Mouse (Mus musculus): ENCODE measurements at regions not wholly inside any gene's neighbourhood (a gene's known extent, or its start where the extent isn't known, plus 50 kb on each side); places are given as distances from the start of the nearest gene placed in this dataset.

DNA sequence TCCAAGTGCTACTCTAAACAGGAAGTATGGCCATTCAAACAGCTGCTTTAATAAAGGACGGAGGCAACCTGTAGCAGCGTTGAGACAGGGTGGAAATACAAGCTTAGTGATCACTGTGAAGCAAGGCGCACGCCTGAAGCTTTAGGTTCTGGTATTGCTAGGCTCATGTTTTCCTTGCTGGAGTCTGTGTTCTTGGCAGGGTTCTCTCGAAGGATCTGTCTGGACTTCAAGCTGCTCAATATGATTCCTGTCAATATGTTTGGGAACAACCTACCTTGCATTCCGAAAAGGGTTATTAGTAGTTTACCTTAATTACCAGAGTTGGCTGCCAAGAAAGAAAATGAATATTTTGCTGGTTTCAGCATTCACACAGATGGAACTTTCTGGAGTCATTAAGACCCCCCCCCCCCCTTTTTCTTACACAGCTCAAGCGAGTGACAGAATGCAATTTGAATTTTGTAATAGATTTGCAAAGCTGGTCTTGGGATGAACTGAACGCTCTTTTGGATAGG lies 145.1 kb upstream of the Tmpo start:
- no peak for DNase-seq (ENCODE audit: low spot score)
- no peak for ATAC-seq (ENCODE audit: low FRiP score)
- H3K27ac ChIP-seq: no peak overlapping the region
- no peaks in the 10 kb centered on the region for H3K9me3 ChIP-seq (ENCODE audit: control insufficient read depth, low read length)
- 75% methylated on average over 8 of the region's 8 CpGs for WGBS
- H3K27me3 ChIP-seq (ENCODE audit: control insufficient read depth, insufficient read depth, low read length): no peaks in the 10 kb centered on the region
- no peak overlapping the region for H3K4me2 ChIP-seq (replicated peaks)
- H3K4me1 ChIP-seq (replicated peaks; ENCODE audit: control insufficient read depth, insufficient read depth, low read length): no peaks in the 10 kb centered on the region
- no peaks in the 10 kb centered on the region for H3K36me3 ChIP-seq (replicated peaks; ENCODE audit: control insufficient read depth, insufficient read depth)
- H3K9ac ChIP-seq: no peak overlapping the region
- H3K4me3 ChIP-seq (replicated peaks; ENCODE audit: low read length): no peak overlapping the region

DNA sequence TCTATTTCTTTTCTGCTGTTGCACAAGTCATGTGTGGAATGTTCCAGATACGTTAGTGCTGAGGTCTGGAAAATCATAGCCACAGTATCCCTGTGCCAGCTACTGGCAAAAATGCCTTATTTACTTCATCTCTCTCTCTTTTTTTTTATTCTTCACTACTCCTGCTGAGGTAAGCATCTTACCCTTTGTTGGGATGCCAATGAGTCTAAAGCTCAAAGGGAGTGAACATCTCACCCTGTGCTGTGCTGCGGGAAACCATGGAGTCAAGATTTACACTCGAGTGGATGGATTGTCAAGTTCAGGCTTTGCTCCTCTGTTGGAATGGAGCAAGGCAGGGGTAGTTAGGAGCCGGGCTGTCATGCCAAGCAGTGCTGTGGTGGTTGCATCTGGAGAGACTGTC lies 140.1 kb upstream of the Tmpo start:
- Histone ChIP-seq H3K4me3 (replicated peaks; ENCODE audit: low read length) (no peak overlapping the region), H3K36me3 (replicated peaks; ENCODE audit: control insufficient read depth, insufficient read depth) (no peaks in the 10 kb centered on the region), H3K9ac (no peak overlapping the region), H3K9me3 (ENCODE audit: control insufficient read depth, low read length) (no peaks in the 10 kb centered on the region), H3K4me1 (replicated peaks; ENCODE audit: control insufficient read depth, insufficient read depth, low read length) (no peaks in the 10 kb centered on the region), H3K27ac (no peak overlapping the region), H3K4me2 (replicated peaks) (no peak overlapping the region), H3K27me3 (ENCODE audit: control insufficient read depth, insufficient read depth, low read length) (no peaks in the 10 kb centered on the region)
- ATAC-seq (ENCODE audit: low FRiP score) (no peak), DNase-seq (ENCODE audit: low spot score) (no peak)
- 86% methylated on average over 4 of the region's 4 CpGs for WGBS

DNA sequence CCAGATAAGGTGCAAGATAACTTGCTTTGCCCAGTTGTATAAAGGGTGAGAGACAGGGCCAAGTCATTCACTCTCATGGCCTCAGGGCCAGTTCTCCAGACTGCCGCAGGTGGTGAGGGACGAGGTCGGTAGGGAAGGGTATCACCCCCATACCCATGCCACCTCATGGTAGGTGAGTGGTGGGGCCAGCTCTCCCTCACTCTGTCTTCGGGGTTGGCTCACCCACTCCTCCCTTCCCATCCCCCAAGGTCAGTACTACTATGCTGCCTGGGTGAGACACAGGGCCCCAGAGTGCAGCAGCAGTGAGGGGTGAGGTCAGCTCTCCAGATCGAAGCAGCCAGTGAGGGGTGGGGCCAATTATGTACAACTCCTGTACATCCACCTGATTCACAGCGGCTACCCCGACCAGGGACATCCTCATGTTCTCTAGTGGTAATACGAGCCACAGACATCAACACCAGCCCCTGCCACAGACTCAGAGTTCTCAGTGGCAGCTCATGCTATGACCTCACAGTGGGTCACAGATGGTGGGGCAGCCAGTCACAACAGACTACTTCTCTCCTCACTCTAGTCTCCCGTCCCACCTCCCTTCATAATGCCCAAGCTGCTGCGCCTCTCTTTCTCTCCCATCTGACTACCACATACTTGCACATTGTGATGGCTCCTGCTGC lies 138.5 kb upstream of the Tmpo start:
- Histone ChIP-seq H3K9ac (no peak overlapping the region), H3K27ac (no peak overlapping the region), H3K4me1 (replicated peaks; ENCODE audit: control insufficient read depth, insufficient read depth, low read length) (no peaks in the 10 kb centered on the region), H3K27me3 (ENCODE audit: control insufficient read depth, insufficient read depth, low read length) (no peaks in the 10 kb centered on the region), H3K4me2 (replicated peaks) (no peak overlapping the region), H3K9me3 (ENCODE audit: control insufficient read depth, low read length) (no peaks in the 10 kb centered on the region), H3K4me3 (replicated peaks; ENCODE audit: low read length) (no peak overlapping the region), H3K36me3 (replicated peaks; ENCODE audit: control insufficient read depth, insufficient read depth) (no peaks in the 10 kb centered on the region)
- ATAC-seq (ENCODE audit: low FRiP score): no peak
- DNase-seq (ENCODE audit: low spot score): no peak
- WGBS: 92% methylated on average over 10 of the region's 10 CpGs

DNA sequence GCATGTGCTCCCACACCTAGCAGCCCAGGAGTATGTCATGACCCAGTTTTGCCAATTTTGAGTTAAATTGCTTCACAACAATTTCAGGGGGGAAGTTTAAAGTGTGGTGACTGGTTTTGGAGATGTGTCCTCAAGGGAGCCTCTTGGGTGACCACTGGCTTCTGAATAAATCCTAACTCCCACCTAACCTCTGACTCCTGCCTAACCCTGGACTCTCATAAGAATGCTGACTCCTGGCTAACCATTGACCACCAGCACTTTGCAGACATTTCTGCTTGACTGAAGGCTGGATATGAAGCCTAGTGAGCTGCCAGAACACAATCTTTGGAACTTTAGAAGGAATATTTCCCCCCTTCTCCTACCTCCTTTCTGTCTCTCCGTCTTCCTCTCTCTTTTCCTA lies 133.3 kb upstream of the Tmpo start:
- no peaks in the 10 kb centered on the region for H3K4me1 ChIP-seq (replicated peaks; ENCODE audit: control insufficient read depth, insufficient read depth, low read length)
- H3K9me3 ChIP-seq (ENCODE audit: control insufficient read depth, low read length): no peaks in the 10 kb centered on the region
- H3K36me3 ChIP-seq (replicated peaks; ENCODE audit: control insufficient read depth, insufficient read depth): no peaks in the 10 kb centered on the region
- no peaks in the 10 kb centered on the region for H3K27me3 ChIP-seq (ENCODE audit: control insufficient read depth, insufficient read depth, low read length)
- H3K9ac ChIP-seq: no peak overlapping the region
- no peak overlapping the region for H3K4me3 ChIP-seq (replicated peaks; ENCODE audit: low read length)
- no peak overlapping the region for H3K27ac ChIP-seq
- ATAC-seq (ENCODE audit: low FRiP score) (no peak), DNase-seq (ENCODE audit: low spot score) (no peak)
- no peak overlapping the region for H3K4me2 ChIP-seq (replicated peaks)
- WGBS: 86% methylated on average over 1 of the region's 1 CpGs

DNA sequence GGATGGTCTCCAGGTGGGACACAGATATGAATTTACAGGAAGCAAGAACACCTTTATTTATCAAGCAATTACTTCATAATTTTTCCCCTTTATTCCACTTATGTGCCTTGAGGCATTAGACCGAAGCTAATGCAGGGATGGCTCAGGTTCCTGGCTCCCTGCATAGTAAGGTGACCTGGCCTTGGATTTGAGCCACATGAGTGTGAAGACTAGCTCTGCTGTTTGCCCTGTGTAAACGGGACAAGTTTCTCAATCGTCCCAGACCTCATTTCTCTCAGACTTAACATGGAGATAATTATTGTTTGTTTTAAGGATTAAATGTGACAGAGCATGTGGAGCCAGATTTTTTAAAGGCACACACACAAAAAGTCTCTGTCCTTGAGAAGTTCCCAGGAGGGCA lies 132.2 kb upstream of the Tmpo start:
- H3K4me2 ChIP-seq (replicated peaks): no peak overlapping the region
- 70% methylated on average over 3 of the region's 3 CpGs for WGBS
- no peaks in the 10 kb centered on the region for H3K36me3 ChIP-seq (replicated peaks; ENCODE audit: control insufficient read depth, insufficient read depth)
- H3K9me3 ChIP-seq (ENCODE audit: control insufficient read depth, low read length): no peaks in the 10 kb centered on the region
- no peak overlapping the region for H3K9ac ChIP-seq
- no peak overlapping the region for H3K4me3 ChIP-seq (replicated peaks; ENCODE audit: low read length)
- DNase-seq (ENCODE audit: low spot score) (no peak), ATAC-seq (ENCODE audit: low FRiP score) (no peak)
- no peak overlapping the region for H3K27ac ChIP-seq
- H3K4me1 ChIP-seq (replicated peaks; ENCODE audit: control insufficient read depth, insufficient read depth, low read length): no peaks in the 10 kb centered on the region
- H3K27me3 ChIP-seq (ENCODE audit: control insufficient read depth, insufficient read depth, low read length): no peaks in the 10 kb centered on the region

DNA sequence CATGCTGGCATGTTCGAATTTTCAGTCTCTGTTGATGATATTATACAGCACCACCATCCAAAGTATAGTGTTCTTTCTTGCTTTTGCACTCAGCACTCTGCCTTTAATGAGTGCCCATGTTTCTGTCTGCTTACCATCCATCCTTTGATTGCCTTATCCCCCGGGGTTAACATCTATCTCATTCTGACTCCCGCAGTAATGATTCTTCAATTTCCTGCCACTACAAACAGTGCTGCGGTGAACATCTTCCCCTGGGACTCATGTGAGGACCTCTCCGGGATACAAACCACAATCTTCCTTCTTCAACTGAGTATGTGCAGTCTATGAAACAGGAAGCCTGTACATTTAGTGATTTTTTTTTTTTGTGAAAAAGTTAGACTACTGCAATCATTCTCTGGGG lies 131.8 kb upstream of the Tmpo start:
- Histone ChIP-seq H3K36me3 (replicated peaks; ENCODE audit: control insufficient read depth, insufficient read depth) (no peaks in the 10 kb centered on the region), H3K4me1 (replicated peaks; ENCODE audit: control insufficient read depth, insufficient read depth, low read length) (no peaks in the 10 kb centered on the region), H3K27ac (no peak overlapping the region), H3K9ac (no peak overlapping the region), H3K4me2 (replicated peaks) (no peak overlapping the region), H3K27me3 (ENCODE audit: control insufficient read depth, insufficient read depth, low read length) (no peaks in the 10 kb centered on the region), H3K4me3 (replicated peaks; ENCODE audit: low read length) (no peak overlapping the region), H3K9me3 (ENCODE audit: control insufficient read depth, low read length) (no peaks in the 10 kb centered on the region)
- ATAC-seq (ENCODE audit: low FRiP score) (no peak), DNase-seq (ENCODE audit: low spot score) (no peak)
- WGBS: 53% methylated on average over 5 of the region's 5 CpGs

DNA sequence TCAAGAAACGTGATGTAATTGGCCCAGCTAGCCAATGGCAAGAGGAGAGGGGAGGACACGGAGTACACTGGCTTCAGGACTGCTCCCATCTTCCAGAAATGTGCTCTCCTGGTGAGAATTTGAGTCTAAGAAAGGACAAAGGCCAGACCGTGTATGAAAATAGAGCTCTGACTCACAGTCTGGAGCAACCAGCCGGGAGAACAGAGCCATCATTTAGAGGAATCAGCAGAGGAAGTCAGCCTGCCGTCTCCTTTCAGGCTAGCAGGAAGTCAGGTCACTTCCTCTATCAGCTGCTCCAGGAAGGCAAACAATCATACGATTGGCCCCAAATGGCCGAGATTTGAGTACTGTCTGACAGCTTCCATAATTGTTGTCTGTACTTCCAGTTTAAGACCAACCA lies 119.0 kb upstream of the Tmpo start:
- Histone ChIP-seq H3K4me2 (replicated peaks) (no peak overlapping the region), H3K27ac (no peak overlapping the region), H3K4me3 (replicated peaks; ENCODE audit: low read length) (no peak overlapping the region), H3K9me3 (ENCODE audit: control insufficient read depth, low read length) (no peaks in the 10 kb centered on the region), H3K9ac (no peak overlapping the region), H3K4me1 (replicated peaks; ENCODE audit: control insufficient read depth, insufficient read depth, low read length) (no peaks in the 10 kb centered on the region), H3K27me3 (ENCODE audit: control insufficient read depth, insufficient read depth, low read length) (no peaks in the 10 kb centered on the region), H3K36me3 (replicated peaks; ENCODE audit: control insufficient read depth, insufficient read depth) (no peaks in the 10 kb centered on the region)
- WGBS: 85% methylated on average over 7 of the region's 7 CpGs
- DNase-seq (ENCODE audit: low spot score) (no peak), ATAC-seq (ENCODE audit: low FRiP score) (no peak)

DNA sequence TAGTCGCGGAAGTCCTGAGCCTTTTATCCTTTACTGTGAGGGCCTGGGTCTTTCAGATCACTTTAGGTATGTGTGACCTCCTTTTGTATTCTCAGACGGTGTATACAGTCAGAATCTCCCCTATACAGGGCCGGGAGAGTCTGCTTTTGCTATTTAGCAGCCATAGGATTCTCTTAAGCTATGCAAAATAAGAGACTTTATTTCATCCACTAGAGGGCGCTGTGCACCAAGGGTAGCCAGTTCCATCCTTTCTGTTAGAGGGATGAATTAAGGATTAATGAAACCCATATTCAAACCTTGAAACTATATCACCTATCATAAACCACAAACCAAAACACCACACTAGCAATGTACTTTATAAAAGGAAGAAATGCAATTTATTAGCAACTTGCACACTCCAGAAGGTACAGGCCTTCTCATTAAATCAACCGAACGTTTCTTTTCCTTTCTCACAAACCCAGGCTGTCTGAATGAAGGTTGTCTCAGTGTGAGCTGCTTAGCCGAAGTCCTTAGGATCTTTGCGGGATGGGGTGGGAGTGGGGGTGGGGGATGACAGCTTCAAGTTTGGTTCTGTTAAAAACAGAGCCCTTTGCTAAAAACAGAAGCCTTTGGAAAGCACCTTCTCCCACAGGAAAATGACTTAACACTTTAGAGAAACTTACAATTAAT lies 116.8 kb upstream of the Tmpo start:
- Histone ChIP-seq H3K4me2 (replicated peaks) (no peak overlapping the region), H3K4me3 (replicated peaks; ENCODE audit: low read length) (no peak overlapping the region), H3K27me3 (ENCODE audit: control insufficient read depth, insufficient read depth, low read length) (no peaks in the 10 kb centered on the region), H3K9ac (peak overlapping the region; percentile 41; the same call in 1 of the 2 replicates), H3K36me3 (replicated peaks; ENCODE audit: control insufficient read depth, insufficient read depth) (no peaks in the 10 kb centered on the region), H3K9me3 (ENCODE audit: control insufficient read depth, low read length) (no peaks in the 10 kb centered on the region), H3K27ac (no peak overlapping the region), H3K4me1 (replicated peaks; ENCODE audit: control insufficient read depth, insufficient read depth, low read length) (no peaks in the 10 kb centered on the region)
- peak; percentile 97 for DNase-seq (ENCODE audit: low spot score)
- WGBS: 22% methylated on average over 9 of the region's 9 CpGs
- peak; percentile 75; the same call in 1 of the 2 replicates for ATAC-seq (ENCODE audit: low FRiP score)

DNA sequence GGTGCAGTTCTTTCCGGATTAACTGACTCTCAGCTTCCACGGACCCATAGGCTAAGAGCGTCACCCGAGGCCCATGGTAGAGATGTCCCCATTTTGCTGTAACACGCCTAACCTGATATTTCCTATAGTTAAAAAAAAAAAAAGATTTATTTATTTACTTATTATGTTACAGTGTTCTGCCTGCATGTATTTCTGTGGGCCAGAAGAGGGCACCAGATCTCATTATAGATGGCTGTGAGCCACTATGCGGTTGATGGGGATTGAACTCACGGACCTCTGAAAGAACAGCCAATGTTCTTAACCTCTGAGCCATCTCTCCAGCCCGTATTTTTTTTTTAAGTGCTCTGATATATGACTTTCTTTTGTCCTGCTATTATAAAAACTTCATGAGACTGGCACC lies 114.2 kb upstream of the Tmpo start:
- H3K27me3 ChIP-seq (ENCODE audit: control insufficient read depth, insufficient read depth, low read length): no peaks in the 10 kb centered on the region
- no peak overlapping the region for H3K9ac ChIP-seq
- no peak overlapping the region for H3K27ac ChIP-seq
- no peak overlapping the region for H3K4me2 ChIP-seq (replicated peaks)
- H3K4me1 ChIP-seq (replicated peaks; ENCODE audit: control insufficient read depth, insufficient read depth, low read length): no peaks in the 10 kb centered on the region
- H3K4me3 ChIP-seq (replicated peaks; ENCODE audit: low read length): no peak overlapping the region
- ATAC-seq (ENCODE audit: low FRiP score) (no peak), DNase-seq (ENCODE audit: low spot score) (no peak)
- WGBS: 84% methylated on average over 8 of the region's 8 CpGs
- H3K9me3 ChIP-seq (ENCODE audit: control insufficient read depth, low read length): no peaks in the 10 kb centered on the region
- no peaks in the 10 kb centered on the region for H3K36me3 ChIP-seq (replicated peaks; ENCODE audit: control insufficient read depth, insufficient read depth)
